Mouse (Mus musculus) ES-CJ7 (cell line): Measurements from ENCODE around the gene Hsd3b1.
A peak's percentile ranks its signal among the peaks of the same experiment; 100 is the strongest.
"Not testable (repeated sequence)": the region's sequence is repeated elsewhere in the genome, so short reads cannot be mapped to it uniquely, and the experiment has no call there.

ENCODE experiments used
- DNase-seq: peaks from one replicate; pipeline ENCODE4 v3.0.0; 2011; ENCODE audit warnings: low read depth, low spot score

Gene Hsd3b1

DNA sequence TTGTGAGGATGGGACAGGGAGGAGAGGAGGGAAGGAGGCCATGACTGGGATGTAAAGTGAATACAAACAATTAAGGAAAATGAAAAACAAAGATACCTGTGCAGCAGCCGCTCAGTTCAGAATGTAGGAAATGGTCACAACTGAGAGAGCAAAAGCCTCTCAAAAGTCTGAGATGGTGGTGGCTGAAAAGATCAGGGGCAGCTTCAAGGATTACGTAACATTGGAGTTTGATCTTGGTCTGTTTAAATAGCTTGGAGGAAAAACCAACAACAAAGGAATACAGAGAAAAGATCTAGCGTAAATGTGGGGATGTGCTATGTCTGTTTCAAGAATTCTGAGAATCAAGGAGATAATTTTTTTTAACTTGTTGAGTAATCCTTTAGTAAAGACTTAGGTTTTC is at the start of gene Hsd3b1:
TSS of gene Hsd3b1 (minus strand) at position 219 of the 400 bp plus-strand sequence.
- no peak for DNase-seq

DNA sequence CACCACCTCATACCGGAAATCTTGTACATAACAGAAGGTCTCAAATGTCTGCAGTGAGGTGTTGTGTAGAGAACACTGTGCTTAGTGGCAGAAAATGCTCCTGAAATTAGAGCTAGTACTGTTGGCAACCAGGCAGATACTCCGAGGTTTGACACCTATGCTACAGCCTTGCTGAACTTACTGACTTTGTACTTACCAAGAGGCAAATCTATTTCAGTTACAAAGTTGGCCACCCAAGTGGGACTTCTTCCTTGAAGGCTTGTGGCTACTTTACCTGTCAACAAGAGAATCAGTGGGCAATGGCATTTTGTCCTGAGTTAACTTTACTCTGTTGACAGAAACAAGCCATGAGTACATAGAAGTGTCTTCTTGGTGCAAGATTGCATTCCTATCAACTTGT is 38.0 kb upstream of the Hsd3b1 start:
- DNase-seq, result no peak

DNA sequence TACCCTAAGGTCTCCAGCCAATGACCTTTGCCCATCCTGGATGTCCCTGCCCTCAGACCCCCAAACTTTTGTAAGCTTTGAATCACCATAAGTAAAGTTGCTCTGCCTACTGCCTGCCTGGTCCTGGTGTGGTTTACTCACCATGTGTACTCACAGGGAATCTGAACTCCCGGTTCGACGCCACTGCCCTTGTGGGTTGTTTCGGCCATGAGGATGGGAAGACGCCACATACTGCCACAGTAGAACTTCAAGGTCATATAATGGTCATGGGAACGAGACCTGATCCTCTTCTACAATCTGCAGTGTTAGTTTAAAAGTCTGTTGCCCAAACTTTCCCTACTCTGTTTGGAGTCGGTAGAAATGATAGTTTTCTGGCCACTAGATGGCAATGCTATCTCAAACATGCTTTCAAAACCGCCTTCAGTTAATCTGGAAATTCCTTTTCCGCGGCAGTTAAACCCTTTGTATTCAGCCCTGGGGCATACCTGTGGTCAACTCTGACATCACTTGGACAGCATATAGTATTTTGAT is 35.5 kb upstream of the Hsd3b1 start:
- peak; percentile 36 for DNase-seq

DNA sequence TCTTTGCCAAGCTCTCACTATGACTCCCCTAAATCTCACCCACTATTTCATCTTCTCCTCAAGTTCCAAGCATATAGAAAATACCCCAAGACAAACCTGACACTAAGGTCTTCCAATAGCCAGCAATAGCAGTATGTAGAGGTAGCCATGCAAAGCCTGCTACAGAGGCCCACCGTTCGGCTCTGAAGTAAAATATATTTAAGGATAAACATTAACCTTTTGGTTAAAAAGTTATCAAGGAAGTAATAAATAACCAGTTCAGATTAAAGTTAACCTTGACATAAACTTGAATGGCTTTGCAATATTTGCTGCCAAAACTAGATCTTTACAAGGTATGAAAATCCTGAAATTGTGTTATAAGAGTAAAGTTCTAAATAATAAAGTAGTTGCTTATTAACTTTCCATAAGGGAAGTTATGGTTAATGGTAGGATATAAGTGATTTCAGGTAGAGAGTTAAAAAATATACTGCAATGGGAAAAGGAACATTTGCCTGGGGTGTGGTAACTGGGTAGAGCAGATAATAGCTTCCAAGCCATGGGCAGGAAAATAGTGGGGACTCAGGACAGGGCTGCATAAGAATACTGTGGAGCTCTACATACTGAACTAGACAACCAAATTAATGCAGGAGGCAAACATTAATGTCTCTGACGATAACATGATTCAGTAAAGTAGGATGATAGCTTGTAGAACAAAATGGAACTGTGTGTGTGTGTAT is 33.6 kb upstream of the Hsd3b1 start, which contains the start of gene Hao2:
TSS of gene Hao2 (minus strand) at position 183 of the 716 bp plus-strand sequence.
- DNase-seq, result no peak

DNA sequence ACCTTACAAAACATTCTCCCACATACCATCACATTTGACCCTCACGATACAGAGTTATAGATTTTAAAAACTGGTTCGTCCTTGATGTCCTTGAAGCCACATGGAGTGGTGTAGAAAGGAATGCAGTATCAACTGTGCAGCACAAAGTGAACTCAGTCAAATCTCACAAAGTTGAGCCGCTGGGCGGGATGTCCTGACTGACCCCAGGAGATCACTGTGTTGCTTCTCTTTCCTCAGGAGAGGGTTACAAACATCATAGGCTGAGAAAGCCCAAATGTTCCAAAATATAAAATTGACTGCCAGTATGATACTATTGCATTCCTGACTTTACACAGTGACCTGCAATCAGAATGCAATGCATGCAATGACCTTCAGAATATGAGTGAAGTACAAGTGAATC is 30.8 kb upstream of the Hsd3b1 start:
- no peak for DNase-seq

DNA sequence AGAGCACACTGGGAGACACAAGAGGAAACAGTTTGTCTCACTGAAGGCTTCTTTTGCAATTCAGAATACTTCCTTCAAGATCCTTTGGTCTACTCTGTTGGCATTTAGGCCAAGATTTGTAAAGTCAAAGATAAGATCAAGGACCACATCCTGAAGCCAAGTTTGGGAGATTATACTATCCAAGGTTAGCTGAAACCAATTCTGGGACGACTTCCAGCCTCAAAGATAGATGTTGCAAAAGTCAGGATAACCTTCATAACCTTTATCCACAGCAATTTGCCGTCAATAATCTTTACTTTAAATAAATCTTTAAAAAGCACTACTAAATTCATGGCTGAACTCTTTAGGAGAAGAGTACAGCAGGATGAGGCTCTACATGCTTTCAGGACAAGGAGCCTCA is 28.6 kb upstream of the Hsd3b1 start:
- no peak for DNase-seq

DNA sequence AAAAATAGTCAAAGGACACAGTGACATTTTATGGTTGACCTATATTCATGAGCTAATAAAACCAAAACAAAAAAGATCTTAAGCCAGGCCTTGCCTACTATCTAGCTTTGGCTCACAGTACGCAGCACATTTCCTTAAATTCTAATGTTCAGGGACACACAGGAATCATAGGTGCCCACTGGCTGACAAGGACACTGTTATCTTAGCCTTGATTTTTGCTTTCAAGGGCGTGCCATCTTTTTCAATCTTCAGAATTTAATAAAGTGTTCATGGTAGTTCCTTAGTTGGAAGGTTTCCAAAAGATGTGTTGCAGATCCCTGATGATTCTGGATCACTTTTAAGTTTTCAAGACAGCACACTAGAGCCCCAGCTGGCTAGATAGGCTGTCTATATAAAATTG is 21.2 kb upstream of the Hsd3b1 start:
- DNase-seq, result no peak

DNA sequence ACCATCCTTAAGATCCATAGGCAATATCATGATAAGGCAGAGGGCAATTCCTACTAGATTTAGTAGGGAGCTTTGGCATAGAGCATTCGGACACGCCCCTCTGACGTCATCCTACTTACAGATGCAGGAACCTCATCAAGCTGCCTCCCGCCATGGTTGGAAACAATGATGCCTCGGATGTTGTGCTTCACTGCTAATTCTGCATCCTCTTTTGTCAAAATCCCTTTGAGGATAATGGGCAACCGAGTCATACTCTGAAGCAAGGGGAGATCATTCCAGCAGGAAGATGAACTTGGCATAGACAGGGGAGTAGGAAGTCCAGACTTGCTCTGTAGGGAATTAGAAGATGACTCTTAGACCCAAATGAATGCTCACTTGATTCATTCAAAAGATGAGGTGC is 20.6 kb upstream of the Hsd3b1 start:
- DNase-seq, result no peak

DNA sequence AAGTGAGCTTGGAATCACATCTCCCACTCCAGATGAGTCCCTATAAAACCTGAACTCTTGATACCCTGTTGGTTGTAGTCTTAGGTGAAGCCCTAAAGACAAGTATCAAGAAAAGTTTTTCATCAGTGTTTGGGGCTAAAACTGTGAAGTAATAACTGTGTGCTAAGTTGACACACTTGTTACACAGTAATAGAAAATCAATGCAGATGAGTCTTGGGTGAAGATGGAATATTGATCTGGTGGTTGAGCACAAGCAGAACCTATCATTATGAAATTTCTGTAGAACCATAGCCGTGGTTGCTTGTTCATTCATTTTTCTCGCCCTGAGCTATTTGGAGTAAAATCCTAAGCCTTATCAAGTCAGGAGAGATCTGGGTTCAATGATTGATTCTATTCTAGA is 8.6 kb upstream of the Hsd3b1 start:
- DNase-seq, result no peak

DNA sequence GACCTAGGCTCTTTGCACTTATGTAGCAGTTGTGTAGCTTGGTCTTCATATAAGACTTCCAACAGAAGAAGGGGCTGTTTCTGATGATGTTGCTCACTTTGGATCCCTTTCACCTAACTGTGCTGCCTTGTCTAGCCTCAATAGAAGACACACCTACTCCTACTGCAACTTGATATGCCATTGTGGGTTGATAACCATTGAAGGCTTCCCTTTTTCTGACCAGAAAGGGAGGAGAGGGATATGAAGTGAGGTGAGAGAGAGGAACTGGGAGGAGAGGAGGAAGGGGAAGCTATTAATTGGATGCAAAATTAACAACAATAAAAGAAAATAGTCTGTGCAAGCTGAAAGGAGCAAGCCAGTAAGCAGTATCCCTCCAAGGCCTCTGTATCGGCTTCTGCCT is 3.2 kb upstream of the Hsd3b1 start:
- DNase-seq, result no peak

DNA sequence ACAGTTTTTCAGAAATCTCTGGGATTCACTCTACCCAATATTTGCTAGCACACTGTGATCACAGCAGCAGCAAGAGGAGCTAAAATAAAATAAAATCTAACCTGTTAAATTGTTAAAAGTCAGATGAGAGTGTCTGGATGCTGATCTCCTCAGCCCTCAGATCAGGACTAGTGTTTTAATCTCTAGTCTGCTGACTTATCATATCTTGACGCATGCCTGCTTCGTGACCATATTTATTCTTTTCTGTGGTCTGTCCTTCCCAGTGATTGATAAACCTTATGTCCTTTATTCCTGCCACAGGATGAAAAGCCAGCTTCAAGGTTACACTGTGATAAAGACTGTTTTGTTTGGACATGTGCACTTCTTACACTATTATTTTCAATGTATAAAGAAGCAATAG is 1.5 kb downstream of the Hsd3b1 start:
- DNase-seq, result no peak

DNA sequence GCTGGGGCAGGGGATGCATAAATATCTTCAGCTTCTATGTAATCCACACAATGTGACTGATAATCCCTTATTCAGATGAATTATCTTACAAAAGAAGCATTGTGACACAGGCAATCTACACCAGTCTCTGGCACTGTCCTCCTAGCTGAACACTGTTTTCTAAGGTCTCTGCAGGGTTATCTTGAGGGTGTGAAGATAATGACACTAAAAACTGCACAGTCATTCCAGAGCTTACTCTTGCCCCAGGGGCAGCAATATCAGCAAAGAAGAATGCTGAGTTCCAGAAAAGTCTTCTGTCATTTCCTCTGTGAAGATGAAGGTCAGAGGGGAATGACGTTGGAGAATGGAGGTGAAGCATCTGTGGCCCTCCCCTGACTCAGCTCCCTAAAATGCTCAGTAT is 2.7 kb downstream of the Hsd3b1 start:
- DNase-seq, result no peak

DNA sequence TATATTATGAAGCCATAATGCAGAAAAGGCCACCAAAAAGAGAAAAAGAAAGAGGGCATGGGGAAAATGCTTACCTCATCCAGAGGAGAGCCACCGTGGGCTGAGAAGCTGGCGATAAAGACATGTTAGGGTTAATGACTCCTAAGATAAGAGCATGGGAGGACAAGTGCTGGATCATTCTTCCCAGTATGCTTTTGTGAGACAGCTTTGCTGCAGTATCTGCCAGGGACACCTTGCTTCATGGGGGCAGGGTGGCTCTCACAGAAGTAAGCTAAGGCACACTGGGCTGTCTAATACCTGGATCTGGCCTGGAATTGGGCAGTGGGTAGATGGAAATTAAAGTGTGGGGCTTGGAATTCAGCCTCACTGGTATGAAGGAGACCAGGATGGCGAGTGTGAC is 4.4 kb downstream of the Hsd3b1 start:
- no peak for DNase-seq

DNA sequence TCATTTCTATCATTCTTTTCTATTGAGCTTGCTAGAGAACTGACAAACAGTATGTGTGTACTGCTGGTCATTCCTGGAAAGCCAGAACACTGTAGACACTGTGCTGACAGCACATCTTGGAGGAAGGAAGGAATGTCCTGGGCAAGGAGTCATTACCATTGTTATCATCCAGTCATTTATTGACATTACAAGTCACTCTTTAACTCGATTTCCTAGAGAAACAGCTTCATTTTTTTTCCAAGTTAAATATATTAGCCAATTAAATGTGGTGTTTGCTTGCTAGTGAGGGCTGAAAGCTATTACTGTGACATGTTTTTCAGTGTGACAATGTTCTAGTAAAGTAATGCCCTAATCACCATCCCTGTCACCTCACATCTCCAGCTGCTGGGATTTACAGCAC is 5.9 kb downstream of the Hsd3b1 start:
- DNase-seq, result no peak

DNA sequence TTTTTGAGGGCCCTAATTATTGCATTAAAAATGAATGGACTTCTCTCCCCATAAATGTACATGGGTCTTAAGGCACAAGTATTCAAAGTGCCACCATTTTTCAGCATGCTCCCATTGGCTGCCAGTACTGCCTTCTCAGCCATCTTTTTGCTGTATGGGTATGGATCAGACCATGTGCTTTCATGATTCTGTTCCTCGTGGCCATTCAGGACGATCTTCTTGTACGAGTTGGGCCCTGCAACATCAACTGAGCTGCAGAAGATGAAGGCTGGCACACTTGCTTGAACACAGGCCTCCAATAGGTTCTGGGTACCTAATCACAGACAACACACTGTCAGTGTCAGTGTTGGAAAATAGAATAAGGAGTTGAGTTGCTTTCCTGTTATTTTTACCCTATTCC is 6.5 kb downstream of the Hsd3b1 start:
- no peak for DNase-seq

DNA sequence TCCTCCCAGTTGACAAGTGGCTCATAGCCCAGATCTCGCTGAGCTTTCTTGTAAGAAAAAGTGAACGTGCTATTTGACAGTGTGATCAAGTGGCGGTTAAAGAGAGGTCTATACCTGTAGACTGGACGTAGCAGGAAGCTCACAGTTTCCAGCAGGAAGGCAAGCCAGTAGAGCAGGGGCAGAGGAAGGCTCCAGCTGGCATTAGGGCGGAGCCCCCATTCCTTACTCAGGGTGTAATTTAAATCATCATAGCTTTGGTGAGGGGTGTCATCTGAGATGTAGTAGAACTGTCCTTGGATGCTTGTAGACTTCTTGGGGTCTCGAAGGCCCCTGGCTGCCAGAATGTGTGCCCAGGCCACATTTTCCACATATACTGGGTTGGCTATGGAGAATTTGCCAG is 7.0 kb downstream of the Hsd3b1 start:
- no peak for DNase-seq

DNA sequence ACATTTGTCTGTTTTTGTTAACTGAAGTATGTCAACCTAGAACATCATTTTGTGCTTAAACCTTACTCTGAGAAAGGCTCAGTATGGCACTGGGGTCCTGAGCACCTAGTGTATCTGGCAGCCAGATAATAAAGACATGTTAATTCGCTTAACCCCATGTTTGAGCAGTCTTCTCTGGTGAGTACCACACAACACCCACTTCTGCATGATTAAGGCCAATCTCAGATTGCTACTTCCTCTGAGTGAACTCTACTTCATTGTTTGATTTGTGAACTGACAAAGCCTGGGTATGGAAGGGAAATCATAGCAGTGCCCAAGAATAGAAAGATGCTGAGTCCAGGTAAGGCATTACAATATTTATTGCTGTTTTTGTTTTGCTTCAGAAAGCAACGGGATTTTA is 7.7 kb downstream of the Hsd3b1 start:
- no peak for DNase-seq

DNA sequence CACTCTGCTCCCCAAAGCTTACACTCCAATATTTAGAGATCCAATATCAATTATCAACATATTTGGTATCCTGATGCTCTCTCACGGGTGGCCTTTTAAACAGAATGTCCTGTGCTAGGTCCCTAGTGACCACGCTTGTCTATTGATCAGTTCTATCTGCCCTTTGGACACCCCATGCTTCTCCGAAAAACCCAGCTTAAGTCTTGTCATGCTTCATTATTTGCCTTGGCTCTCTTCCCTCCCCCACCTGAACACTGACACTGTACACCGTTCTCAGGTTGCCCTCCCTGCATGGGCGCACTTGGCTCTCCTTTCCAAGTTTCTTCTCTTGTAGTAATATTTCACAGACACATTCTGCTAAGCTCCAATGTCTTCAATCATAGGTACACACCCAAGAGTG is 9.3 kb downstream of the Hsd3b1 start:
- no peak for DNase-seq

DNA sequence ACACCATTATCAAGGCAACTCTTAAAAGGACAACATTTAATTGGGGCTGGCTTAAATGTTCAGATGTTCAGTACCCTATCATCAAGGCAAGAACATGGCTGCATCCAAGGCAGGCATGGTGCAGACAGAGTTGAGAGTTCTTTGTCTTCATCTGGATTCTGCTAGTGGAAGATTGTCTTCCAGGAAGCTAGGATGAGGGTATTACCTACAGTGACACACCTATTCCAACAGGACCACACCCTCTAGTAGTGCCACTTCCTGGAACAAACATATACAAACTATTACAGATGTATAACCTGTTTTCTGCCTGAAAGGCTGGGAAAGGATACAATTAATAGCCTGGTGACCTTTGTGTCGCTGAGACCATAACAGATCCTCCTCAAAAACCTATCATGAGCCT is 10.7 kb downstream of the Hsd3b1 start:
- DNase-seq, result no peak

DNA sequence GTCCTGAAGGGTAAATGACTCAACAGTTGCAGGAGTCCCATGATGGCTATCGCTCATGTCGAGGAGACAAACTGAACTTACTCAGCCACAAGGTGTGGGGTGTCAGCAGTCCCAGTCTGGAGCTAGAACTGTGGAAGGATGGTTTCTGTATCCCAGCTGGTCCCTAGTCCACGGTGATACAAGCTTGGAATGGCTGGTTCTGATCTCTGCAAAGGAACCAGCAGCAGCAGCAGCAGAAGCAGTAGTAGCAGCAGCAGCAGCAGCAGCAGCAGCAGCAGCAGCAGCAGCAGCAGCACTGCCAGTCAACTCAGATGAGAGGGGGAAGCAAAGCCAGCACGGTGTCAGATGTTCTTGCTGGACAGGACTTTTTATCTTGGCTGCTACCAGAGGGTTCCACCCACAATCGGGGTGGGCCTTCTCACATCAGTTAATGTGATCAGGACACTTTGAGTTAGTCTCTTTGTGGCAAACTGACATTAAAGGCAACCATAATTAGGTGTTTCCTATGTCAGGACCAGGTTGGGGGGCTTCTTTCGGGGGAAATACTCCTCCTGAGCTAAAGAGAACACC is 45.4 kb downstream of the Hsd3b1 start, which contains the start of gene Hsd3b6:
TSS of gene Hsd3b6 (minus strand) at position 343 of the 570 bp plus-strand sequence.
- no peak for DNase-seq

DNA sequence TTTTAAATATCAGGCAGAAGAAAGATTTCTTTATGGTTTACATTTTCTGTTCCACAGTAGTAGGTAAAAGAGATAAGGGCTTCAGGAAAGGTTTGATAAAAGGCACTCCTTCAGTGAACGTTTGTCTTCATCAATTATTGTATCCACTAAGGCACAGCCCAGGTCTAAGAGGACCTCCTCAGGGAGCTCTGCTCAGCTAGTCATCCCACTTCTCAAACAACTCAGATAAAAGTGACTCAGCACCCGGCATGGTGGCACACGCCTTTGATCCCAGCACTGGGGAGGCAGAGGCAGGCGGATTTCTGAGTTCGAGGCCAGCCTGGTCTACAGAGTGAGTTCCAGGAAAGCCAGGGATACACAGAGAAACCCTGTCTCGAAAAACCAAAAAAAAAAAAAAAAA is 46.9 kb downstream of the Hsd3b1 start:
- DNase-seq, result not testable (repeated sequence)

DNA sequence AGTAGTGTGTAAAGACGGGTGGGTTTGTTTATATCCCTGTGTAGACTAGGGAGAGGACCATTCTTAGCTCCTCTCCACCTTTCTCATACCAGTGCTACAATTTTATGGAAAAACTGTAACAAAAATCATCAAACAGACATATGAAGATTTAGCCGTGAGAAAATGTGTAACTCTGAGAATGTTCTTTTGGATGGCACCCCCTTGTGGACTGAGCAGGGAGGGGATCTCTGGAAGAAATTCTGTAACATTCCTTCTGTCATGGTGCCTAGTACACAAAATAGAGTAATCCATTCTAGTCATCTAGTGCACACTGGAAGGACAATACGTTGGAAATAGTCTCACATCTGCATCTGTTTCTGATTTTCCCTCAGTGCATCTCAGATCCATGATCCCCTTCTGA is 54.6 kb downstream of the Hsd3b1 start:
- not testable (repeated sequence) for DNase-seq
